Mouse (Mus musculus): ENCODE data around the gene Stx17. TPM values are rescaled to one million over a fixed set of nuclear protein-coding genes. Genes with fewer than 3 reads are reported as not detected.

Gene Stx17
- total RNA-seq, 4 experiments from 2014 or later: 20.0 to 26.6 (median 25.3) TPM

DNA sequence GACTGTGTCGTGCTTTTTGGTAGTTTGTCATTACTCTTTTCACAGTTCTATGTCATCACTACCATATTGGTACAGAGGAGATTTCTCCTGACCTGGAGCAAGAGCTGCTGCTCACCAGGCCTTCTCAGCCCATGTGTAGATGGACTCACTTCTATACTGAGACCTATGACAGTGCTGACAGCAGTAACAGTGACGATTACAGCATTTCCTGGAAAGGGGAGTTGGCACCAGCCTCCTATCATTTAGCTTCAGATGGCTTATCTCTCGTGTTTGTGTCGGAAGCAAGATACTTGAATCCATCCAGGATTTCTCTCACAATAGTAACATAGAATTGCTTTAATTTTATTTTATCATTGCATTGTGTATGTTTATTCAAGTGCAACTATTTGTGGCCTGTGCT, 35.7 kb downstream of the Stx17 start:
- DNase-seq (ENCODE audit: low spot score in 2 of 2): no peak

DNA sequence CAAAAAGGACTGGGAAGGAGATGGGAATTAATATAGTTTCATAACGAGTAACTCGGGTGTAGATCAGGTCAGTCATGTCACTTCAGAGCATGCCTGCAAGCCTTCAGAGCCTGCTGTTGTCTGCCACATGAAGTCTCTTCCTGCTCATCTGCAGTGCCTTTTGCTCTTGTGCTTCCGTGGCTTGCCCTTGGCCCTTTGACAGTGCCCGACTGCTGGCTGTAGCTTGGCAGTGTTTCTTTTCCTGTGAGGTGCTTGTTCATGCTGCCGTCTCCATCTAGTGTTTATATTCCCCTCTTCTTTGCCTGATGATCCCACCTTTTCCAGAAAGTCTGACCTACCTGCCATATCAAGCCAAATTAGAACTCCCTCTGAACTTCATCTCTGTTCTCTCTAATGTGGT, 39.1 kb downstream of the Stx17 start:
- DNase-seq (ENCODE audit: low spot score in 2 of 2): no peak

DNA sequence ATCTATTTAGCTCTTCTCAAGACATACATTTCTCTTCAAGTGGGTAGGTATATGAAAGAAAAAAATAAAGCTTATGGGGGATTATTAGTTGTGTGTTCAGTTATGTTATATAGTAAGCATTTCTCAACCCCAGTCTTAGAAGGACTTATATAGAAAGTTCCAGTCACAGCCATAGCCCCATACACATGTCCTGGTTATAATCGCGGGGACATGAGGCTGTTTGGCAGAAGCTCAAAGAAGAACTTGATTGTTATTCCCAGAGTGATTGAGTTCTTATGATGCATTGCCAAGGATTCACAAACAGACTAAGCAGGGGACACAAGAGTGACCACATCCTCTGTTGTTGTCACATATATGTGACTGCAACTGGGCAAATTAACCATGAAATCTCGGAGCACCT, 51.0 kb downstream of the Stx17 start:
- DNase-seq (ENCODE audit: low spot score in 2 of 2): no peak

DNA sequence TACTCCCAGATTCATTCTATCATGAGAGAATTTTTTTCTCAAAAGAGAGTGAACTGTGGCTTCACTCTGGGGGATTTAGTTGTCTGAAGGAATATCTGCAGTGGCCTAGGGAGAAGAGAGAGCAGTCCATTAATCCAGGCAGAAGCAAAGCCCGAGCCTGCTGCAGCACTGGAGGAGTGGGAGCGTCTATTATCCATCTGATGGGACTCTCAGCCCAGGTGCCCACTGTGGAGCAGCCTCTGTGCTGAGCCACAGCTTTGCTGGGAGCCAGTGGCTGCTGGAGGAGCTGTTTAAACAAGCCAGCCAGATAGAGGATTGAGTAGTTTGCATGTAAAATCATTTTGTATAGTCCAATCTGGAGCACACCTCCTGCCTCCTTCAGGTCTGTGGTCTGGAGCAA, 56.2 kb downstream of the Stx17 start:
- DNase-seq (ENCODE audit: low spot score in 2 of 2): no peak

DNA sequence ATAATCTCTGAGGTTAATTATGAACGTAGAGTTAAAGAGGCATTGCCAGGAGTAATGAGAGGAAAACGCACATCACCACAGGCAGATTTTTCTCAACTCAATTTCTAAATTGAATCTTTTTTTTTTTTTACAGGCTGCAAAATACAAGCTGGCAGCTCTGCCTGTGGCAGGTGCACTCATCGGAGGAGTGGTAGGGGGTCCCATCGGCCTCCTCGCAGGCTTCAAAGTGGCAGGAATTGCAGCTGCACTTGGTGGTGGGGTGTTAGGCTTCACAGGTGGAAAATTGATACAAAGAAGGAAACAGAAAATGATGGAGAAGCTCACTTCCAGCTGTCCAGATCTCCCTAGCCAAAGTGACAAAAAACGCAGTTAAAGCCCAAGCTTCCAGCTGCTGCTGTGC, 56.7 kb downstream of the Stx17 start:
- no peak for DNase-seq (ENCODE audit: low spot score in 2 of 2)

DNA sequence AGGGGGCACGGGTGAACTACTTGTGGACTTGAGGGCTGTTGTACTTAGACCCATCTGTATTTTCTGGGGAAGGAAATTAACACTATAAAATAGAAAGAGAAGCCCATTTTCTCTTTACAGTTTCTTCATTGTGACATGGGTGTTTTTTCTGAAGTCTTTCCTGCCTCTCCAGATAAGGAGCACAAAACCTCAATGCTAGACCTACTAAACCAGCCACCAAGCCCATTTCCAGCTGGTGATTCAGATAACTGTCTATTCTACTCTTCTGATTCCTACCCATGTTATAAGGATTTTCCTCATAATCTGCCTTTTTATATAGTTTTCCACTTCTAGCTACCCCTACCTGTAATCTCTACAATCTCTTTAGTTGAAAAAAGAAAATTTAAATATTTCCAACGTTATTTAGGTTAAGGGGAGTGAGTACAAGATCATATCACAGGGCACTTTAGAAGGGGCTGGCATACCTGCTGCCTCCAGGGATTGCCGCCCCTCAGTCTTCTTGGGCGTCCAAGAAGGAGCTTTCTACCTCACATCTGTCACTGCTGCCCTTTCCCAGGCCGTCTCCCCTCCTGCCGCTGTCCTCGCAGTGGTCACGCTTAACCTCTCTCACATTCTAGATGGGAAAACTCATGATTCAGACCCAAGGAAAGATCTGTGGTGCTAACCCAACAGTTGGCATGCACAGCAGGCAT, 57.5 kb downstream of the Stx17 start:
- no peak for DNase-seq (ENCODE audit: low spot score in 2 of 2)

DNA sequence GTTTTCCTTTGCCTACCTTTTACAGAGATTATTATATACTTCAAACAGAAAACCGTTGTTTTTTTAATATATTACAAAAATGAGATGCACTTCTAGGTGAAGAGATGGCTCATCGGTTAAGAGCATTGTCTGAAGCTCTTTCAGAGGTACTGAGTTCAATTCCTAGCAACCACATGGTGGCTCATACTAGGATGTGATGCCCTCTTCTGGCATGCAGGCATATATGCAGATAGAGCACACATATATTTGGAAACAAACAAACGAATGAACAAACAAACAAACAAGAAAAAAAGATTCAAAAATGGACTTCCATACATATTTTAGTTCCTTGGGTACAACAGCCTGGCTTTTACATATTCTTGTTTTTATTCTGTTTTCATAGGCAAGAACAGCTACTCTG, 73.2 kb downstream of the Stx17 start:
- no peak for DNase-seq (ENCODE audit: low spot score in 2 of 2)

DNA sequence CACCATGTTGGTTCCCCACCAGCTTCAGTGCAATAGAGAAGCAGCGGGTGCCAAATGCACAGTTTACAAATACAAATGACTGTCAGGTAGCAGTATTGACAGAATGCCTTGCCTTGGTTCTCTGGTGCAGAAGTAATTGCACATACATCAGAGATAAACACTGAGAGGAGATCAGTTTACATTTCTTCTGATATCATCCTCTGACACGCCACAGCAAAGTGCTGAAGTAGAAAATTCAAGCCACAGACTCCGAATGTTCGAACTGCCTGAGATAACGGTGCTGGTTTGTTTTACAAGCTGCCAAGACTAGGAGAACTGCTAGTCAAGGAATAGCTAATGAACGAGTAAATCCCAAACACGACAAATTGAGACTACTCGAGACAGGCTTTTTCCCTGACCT, 73.7 kb downstream of the Stx17 start:
- no peak for DNase-seq (ENCODE audit: low spot score in 2 of 2)

DNA sequence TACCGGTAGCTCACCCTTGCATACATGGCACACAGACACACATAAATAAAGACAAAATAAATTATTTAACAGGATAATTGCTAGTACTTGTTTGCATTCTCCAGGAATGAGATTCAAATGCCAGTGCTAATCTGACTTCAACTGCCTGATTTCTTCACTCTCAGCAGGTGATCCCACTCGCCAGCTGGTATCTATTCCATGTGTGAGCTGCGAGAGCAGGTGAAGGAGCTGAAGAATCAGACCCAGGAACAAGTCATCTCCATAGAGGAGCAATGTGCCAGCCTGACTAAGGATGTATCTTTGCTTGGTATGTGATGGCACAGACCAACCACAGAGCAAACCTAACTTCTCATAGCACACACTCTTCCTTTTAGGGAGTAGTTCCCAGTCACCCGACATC, 78.8 kb downstream of the Stx17 start:
- DNase-seq (ENCODE audit: low spot score in 2 of 2): no peak

DNA sequence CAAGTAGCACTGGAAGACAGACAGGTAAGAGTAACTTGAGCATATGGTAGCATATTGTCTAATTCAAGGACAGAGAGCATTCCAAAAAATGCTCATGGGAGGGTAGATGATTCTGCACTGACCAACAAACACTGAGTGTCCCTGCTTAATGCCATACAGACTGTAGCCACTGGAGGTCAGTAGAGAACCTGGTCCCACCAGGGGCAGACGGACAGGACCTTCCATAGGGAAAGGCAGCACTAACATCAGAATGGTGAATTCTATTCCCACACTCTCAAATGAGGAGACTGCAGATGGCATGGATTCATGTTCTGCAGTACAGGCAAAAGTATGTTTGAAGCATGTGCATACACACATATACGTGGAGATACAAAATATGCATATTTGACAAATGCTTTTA, 100.5 kb downstream of the Stx17 start:
- DNase-seq (ENCODE audit: low spot score in 2 of 2): no peak

DNA sequence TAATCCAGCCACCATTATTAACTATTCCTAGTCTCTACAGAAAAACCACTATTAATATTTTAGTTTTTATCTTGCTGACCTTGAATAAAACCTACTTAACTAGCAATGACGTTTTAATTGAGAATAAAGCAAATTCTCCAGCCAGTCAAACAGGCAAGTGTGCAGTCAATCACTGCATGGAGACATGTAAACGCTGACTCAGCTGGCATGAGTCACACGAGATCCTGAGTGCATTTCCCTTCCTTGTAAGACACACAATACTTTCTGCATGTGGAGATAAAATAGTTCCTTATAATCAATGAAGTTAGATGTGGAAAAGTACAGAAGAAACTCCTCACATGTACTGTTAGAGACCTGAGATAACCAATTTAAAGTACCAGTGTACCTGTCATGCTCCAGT, 100.9 kb downstream of the Stx17 start:
- DNase-seq (ENCODE audit: low spot score in 2 of 2): no peak

DNA sequence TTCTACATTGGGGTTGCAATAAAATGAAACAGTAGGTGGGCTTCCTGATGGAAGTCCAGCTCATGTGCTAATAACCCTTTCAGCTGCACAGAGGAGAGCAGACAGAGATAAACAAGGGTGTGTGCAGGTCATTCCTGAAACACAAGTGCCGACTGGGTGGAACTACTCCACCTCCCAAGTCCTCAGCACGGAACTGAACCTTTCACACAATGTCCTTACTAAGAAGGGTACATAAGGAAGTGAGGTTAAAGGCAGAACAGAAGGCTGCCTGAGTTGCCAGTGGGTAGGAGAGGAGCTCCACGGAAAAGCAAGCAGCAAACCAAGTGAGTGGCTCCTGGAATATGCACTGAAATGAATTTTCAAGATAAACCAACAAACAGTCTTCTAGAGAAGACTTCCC, 102.1 kb downstream of the Stx17 start:
- no peak for DNase-seq (ENCODE audit: low spot score in 2 of 2)

Small RNA genes lying within 50 kb of the gene (microRNA-seq; reads per million reads assigned to microRNA genes)
- gene Mir1958: 0 reads per million in 2 experiments

Other genes starting within 250 kb of the Stx17 start
- 10 to 100 TPM; 12.4 to 17.3 (median 16.5) TPM for gene Nr4a3, start 79.8 kb upstream of the Stx17 start, total RNA-seq (2022)
- 10 to 100 TPM; 27.3 to 33.4 (median 32.5) TPM for gene Erp44, start 154.6 kb downstream of the Stx17 start, total RNA-seq (2022)
- gene Invs, start 154.8 kb downstream of the Stx17 start, total RNA-seq (2022): 10 to 100 TPM; 13.9 to 16.8 (median 15.8) TPM